Mouse (Mus musculus) urinary bladder, postnatal 0 days (tissue): ENCODE data around the gene 4933415F23Rik. TPM values are rescaled to one million over a fixed set of nuclear protein-coding genes. Genes with fewer than 3 reads are reported as not detected.

Experiments
- polyA plus RNA-seq: library from polyadenylated mRNA; unstranded; fragments of >200 nt; fragmentation: Nextera tagmentation; extraction: Ambion mirVana; gene quantifications from 2 replicates; pipeline ENCODE4 v1.2.1, GENCODE M21; 2015

4933415F23Rik gene
- polyA plus RNA-seq = not detected in 2 replicates

GRCm38 (mm10) chr1:23102021-23102420 lies at the start of gene 4933415F23Rik:
4933415F23Rik (minus strand) TSS chr1:23102253.

